8 mouse cellular contexts compared by ENCODE assay signal in the genomic region with DNA sequence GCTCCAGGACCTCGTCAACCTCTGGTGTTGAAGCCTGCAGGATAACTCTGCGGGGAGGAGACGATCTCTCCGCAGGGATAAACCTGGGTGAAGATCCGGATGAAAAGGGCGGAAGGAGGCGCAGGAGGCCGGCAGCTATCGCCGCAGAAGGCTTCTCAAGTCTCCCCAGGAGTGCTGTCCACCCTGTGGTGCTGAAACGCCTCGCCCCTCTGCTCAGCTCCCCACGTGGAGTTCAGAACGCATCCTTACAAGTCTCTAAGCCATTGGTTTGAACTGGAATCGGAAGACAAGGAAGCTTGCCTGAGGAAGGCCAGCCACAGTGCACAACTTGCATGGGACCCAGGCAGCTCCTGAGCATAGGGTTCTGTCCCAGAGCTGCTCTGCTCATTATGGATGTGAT. TPM values are rescaled to one million over a fixed set of nuclear protein-coding genes. Genes with fewer than 3 reads are reported as not detected.
A peak's percentile ranks its signal among the peaks of the same experiment; 100 is the strongest.
DNase-seq lines count a peak whose midpoint lies in the region; ATAC-seq and TF ChIP-seq lines count a peak whose summit lies in the region.

No protein-coding gene starts in this region.

- WGBS in heart, embryonic 13.5 days = under 1% methylated on average over 15 of the region's 15 CpGs
- under 1% methylated on average over 15 of the region's 15 CpGs for WGBS in kidney, postnatal 0 days

- H3K4me1 ChIP-seq in G1E (ENCODE audit: insufficient read depth, low read depth, low read length) = no peaks in the 10 kb centered on the region
- peaks cover 4% of the 10 kb centered on the region; the same call in 1 of the 2 replicates for H3K4me1 ChIP-seq in heart, embryonic 13.5 days
- H3K4me1 ChIP-seq in kidney, postnatal 0 days (replicated peaks; ENCODE audit: insufficient read depth, low read length) = no peaks in the 10 kb centered on the region

- peaks cover 48% of the 10 kb centered on the region for H3K27me3 ChIP-seq in G1E (ENCODE audit: insufficient read depth, low read length)
- peaks cover 45% of the 10 kb centered on the region for H3K27me3 ChIP-seq in heart, embryonic 13.5 days (replicated peaks)
- H3K27me3 ChIP-seq in kidney, postnatal 0 days (ENCODE audit: insufficient read depth, low read length) = peaks cover 6% of the 10 kb centered on the region; the same call in 1 of the 2 replicates
- H3K27me3 ChIP-seq in splenic B cell, adult 2 months (ENCODE audit: control insufficient read depth, insufficient read depth, low read length, poor library complexity, severe bottlenecking) = no peaks in the 10 kb centered on the region

- ATAC-seq in G1E (ENCODE audit: extremely low read depth, insufficient number of reproducible peaks, low FRiP score, poor library complexity, severe bottlenecking) = no peak
- no peak for ATAC-seq in heart, embryonic 13.5 days (ENCODE audit: extremely low read depth, insufficient number of reproducible peaks, low FRiP score, low TSS enrichment)
- ATAC-seq in kidney, postnatal 0 days (replicated peaks; ENCODE audit: low FRiP score, low read depth) = no peak; the same call in 1 of the 2 replicates

- no peak overlapping the region for H3K9ac ChIP-seq in heart, embryonic 13.5 days
- no peak overlapping the region for H3K9ac ChIP-seq in kidney, postnatal 0 days (ENCODE audit: low read depth, low read length)

- H3K27ac ChIP-seq in heart, embryonic 13.5 days (replicated peaks) = no peak overlapping the region
- no peak overlapping the region for H3K27ac ChIP-seq in kidney, postnatal 0 days

- peak overlapping the region; percentile 54 for H3K4me2 ChIP-seq in heart, embryonic 13.5 days
- H3K4me2 ChIP-seq in kidney, postnatal 0 days (ENCODE audit: low read length) = peak overlapping the region; percentile 19; the same call in 1 of the 2 replicates

- H3K4me3 ChIP-seq in G1E (ENCODE audit: low read depth, low read length) = no peak overlapping the region
- H3K4me3 ChIP-seq in heart, embryonic 13.5 days = peak overlapping the region; percentile 16; the same call in 1 of the 2 replicates
- no peak overlapping the region for H3K4me3 ChIP-seq in kidney, postnatal 0 days (replicated peaks; ENCODE audit: low read depth, low read length)

- H3K36me3 ChIP-seq in G1E (replicated peaks) = no peaks in the 10 kb centered on the region
- H3K36me3 ChIP-seq in heart, embryonic 13.5 days = no peaks in the 10 kb centered on the region
- no peaks in the 10 kb centered on the region for H3K36me3 ChIP-seq in kidney, postnatal 0 days (ENCODE audit: insufficient read depth, low read length)
- H3K36me3 ChIP-seq in splenic B cell, adult 2 months (ENCODE audit: control insufficient read depth, insufficient read depth, low read length, poor library complexity, severe bottlenecking) = no peaks in the 10 kb centered on the region

- H3K9me3 ChIP-seq in G1E (replicated peaks) = no peaks in the 10 kb centered on the region
- no peaks in the 10 kb centered on the region for H3K9me3 ChIP-seq in heart, embryonic 13.5 days
- H3K9me3 ChIP-seq in kidney, postnatal 0 days (replicated peaks; ENCODE audit: low read length) = no peaks in the 10 kb centered on the region

- peak; percentile 43 for DNase-seq in G1E (ENCODE audit: low spot score)
- DNase-seq in brain, embryonic 14.5 days (ENCODE audit: low read depth) = peak; percentile 61
- peak; percentile 91 for DNase-seq in kidney, postnatal 0 days (ENCODE audit: low spot score)
- peak; percentile 74 to 80 for DNase-seq in lung, postnatal 4 days
- peak; percentile 26 for DNase-seq in splenic B cell, adult 2 months (ENCODE audit: low read depth, low spot score)
- DNase-seq in layer of hippocampus, postnatal 36 days = no peak
- DNase-seq in right cerebral cortex, postnatal 25 days = no peak

- TF ChIP-seq CTCF in G1E (IDR thresholded peaks at IDR 0.05; ENCODE audit: low read depth, low read length) = no peak
- no peak for TF ChIP-seq CTCF in brain, embryonic 14.5 days (IDR thresholded peaks at IDR 0.05; ENCODE audit: borderline replicate concordance, extremely low read depth, insufficient read depth, insufficient read length)
- peak; percentile 34; the same call in 1 of the 2 replicates for TF ChIP-seq CTCF in kidney, postnatal 0 days (IDR thresholded peaks at IDR 0.05; ENCODE audit: low read depth)

- no peak for TF ChIP-seq POLR2A in brain, embryonic 14.5 days (IDR thresholded peaks at IDR 0.05; ENCODE audit: borderline replicate concordance, extremely low read depth, insufficient read depth, insufficient read length, poor library complexity, severe bottlenecking)

RNA-seq across cellular contexts. Expression of a gene that starts 13.6 kb away (rescaled TPM):
- total RNA-seq in G1E (2014; fragmentation: Nextera tagmentation) = not detected in 2 replicates
- total RNA-seq in G1E (2017) = 0.17 TPM in 1 of 2 replicates, not detected in the other
- not detected in 2 replicates for polyA plus RNA-seq in G1E (2012)
- 1.9 and 2.0 TPM in 2 replicates for polyA plus RNA-seq in brain, embryonic 14.5 days (2012; rRNA removed)
- 2.5 and 3.0 TPM in 2 replicates for polyA plus RNA-seq in heart, embryonic 13.5 days (2015; fragmentation: Nextera tagmentation; extraction: Ambion mirVana)
- 121 and 134 TPM in 2 replicates for polyA plus RNA-seq in kidney, postnatal 0 days (2015; fragmentation: Nextera tagmentation; extraction: Ambion mirVana)
- 10 to 100 TPM; 81.8 to 83.1 TPM for total RNA-seq in layer of hippocampus, postnatal 36 days (2021)

RNA-seq across cellular contexts. Expression of a gene that starts 27.8 kb away (rescaled TPM):
- total RNA-seq in G1E (2014; fragmentation: Nextera tagmentation) = 16.6 and 22.1 TPM in 2 replicates
- 40.2 and 44.2 TPM in 2 replicates for total RNA-seq in G1E (2017)
- 2.2 and 2.4 TPM in 2 replicates for polyA plus RNA-seq in G1E (2012)
- polyA plus RNA-seq in brain, embryonic 14.5 days (2012; rRNA removed) = 34.9 and 44.9 TPM in 2 replicates
- 38.6 and 46.0 TPM in 2 replicates for polyA plus RNA-seq in heart, embryonic 13.5 days (2015; fragmentation: Nextera tagmentation; extraction: Ambion mirVana)
- 45.2 and 47.5 TPM in 2 replicates for polyA plus RNA-seq in kidney, postnatal 0 days (2015; fragmentation: Nextera tagmentation; extraction: Ambion mirVana)
- 10 to 100 TPM; 31.3 to 33.7 TPM for total RNA-seq in layer of hippocampus, postnatal 36 days (2021)

Comparison
In these comparisons a context has a peak if more than half of its experiments do, and no peak if none do; other contexts are left out.
1. DNase-seq: peak in G1E (single experiment), brain, embryonic 14.5 days (single experiment), kidney, postnatal 0 days (single experiment), lung, postnatal 4 days (2 of 2) and splenic B cell, adult 2 months (single experiment); none in layer of hippocampus, postnatal 36 days (0 of 2) and right cerebral cortex, postnatal 25 days (single experiment).
2. RNA of a gene that starts 13.6 kb away (polyA plus RNA-seq): 121 to 134 TPM in kidney, postnatal 0 days; 2.5 to 3.0 TPM in heart, embryonic 13.5 days, 1.9 to 2.0 TPM in brain, embryonic 14.5 days and not detected in G1E; every median in the first group is over 10 times any median in the second.
3. RNA of a gene that starts 27.8 kb away (polyA plus RNA-seq): 45.2 to 47.5 TPM in kidney, postnatal 0 days, 38.6 to 46.0 TPM in heart, embryonic 13.5 days and 34.9 to 44.9 TPM in brain, embryonic 14.5 days; 2.2 to 2.4 TPM in G1E; every median in the first group is over 10 times any median in the second.